Comparison of ENCODE assay signal across 9 mouse cellular contexts in genomic region chr10:14546111-14546551, GRCm38 (mm10). TPM values are rescaled to one million over a fixed set of nuclear protein-coding genes. Genes with fewer than 3 reads are reported as not detected.
A peak's percentile ranks its signal among the peaks of the same experiment; 100 is the strongest.
DNase-seq lines count a peak whose midpoint lies in the region; ATAC-seq and TF ChIP-seq lines count a peak whose summit lies in the region.
"Had no signal": no experiment of that assay in that cellular context is flagged by ENCODE, and none has a peak within 500 bp of the region (broad histone marks: within the 10 kb centered on the region; RNA-seq: fewer than 3 reads in every experiment).

No protein-coding gene starts in this region.

- DNase-seq in lung, embryonic 14.5 days = peak; percentile 72
- no peak for DNase-seq in lung, adult 2 months
- DNase-seq in forebrain, embryonic 10.5 days (ENCODE audit: extremely low spot score, low spot score) = peak; percentile 38
- peak; percentile 19 for DNase-seq in kidney, postnatal 14 days
- DNase-seq in adrenal gland, adult 8-10 months = no peak
- DNase-seq in layer of hippocampus, adult 18-20 months (ENCODE audit: low spot score in 2 of 2) = no peak
- no peak for DNase-seq in adrenal gland, postnatal 4 days (ENCODE audit: low spot score in 2 of 2)

- H3K27me3 ChIP-seq in lung, embryonic 14.5 days (ENCODE audit: insufficient read depth, low read length) = no peaks in the 10 kb centered on the region; the same call in 1 of the 2 replicates
- H3K27me3 ChIP-seq in forebrain, embryonic 10.5 days (ENCODE audit: poor library complexity, severe bottlenecking) = peaks cover 46% of the 10 kb centered on the region
- H3K27me3 ChIP-seq in neural tube, embryonic 12.5 days (replicated peaks) = peaks cover 14% of the 10 kb centered on the region

- no peaks in the 10 kb centered on the region for H3K36me3 ChIP-seq in lung, embryonic 14.5 days (ENCODE audit: insufficient read depth)
- no peaks in the 10 kb centered on the region for H3K36me3 ChIP-seq in forebrain, embryonic 10.5 days (replicated peaks)
- H3K36me3 ChIP-seq in neural tube, embryonic 12.5 days = no peaks in the 10 kb centered on the region
- H3K36me3 ChIP-seq: liver, embryonic 15.5 days had no signal

- H3K4me1 ChIP-seq in lung, embryonic 14.5 days (ENCODE audit: insufficient read depth) = no peaks in the 10 kb centered on the region
- H3K4me1 ChIP-seq in lung, adult 2 months (ENCODE audit: control insufficient read depth, insufficient read depth, low read length) = no peaks in the 10 kb centered on the region; the same call in 1 of the 2 replicates
- H3K4me1 ChIP-seq in forebrain, embryonic 10.5 days = peaks cover 16% of the 10 kb centered on the region
- no peaks in the 10 kb centered on the region for H3K4me1 ChIP-seq in neural tube, embryonic 12.5 days
- H3K4me1 ChIP-seq: liver, embryonic 15.5 days had no signal

- ATAC-seq in lung, embryonic 14.5 days (ENCODE audit: insufficient read depth) = peak; percentile 57
- ATAC-seq in neural tube, embryonic 12.5 days (ENCODE audit: low FRiP score, low read depth) = no peak

- peak; percentile 7; the same call in 1 of the 2 replicates for TF ChIP-seq CTCF in lung, embryonic 14.5 days (IDR thresholded peaks at IDR 0.05; ENCODE audit: low read depth)
- TF ChIP-seq CTCF in lung, adult 2 months (IDR thresholded peaks at IDR 0.05; ENCODE audit: insufficient read depth, low read length) = no peak

- no peak overlapping the region for H3K9ac ChIP-seq in lung, embryonic 14.5 days
- H3K9ac ChIP-seq in neural tube, embryonic 12.5 days = no peak overlapping the region
- H3K9ac ChIP-seq: liver, embryonic 15.5 days had no signal

- no peaks in the 10 kb centered on the region for H3K9me3 ChIP-seq in lung, embryonic 14.5 days (ENCODE audit: low read depth, low read length)
- H3K9me3 ChIP-seq in forebrain, embryonic 10.5 days = no peaks in the 10 kb centered on the region
- H3K9me3 ChIP-seq in neural tube, embryonic 12.5 days = no peaks in the 10 kb centered on the region
- H3K9me3 ChIP-seq: liver, embryonic 15.5 days had no signal

- H3K4me3 ChIP-seq in lung, embryonic 14.5 days (ENCODE audit: low read depth, low read length) = peak overlapping the region; percentile 78; the same call in 1 of the 2 replicates
- H3K4me3 ChIP-seq in lung, adult 2 months (replicated peaks; ENCODE audit: extremely low read depth, low read depth, low read length) = no peak overlapping the region
- H3K4me3 ChIP-seq in forebrain, embryonic 10.5 days = 0 out of 2 replicates have a peak overlapping the region, but pooled peaks have one; percentile 77
- no peak overlapping the region for H3K4me3 ChIP-seq in neural tube, embryonic 12.5 days

- H3K27ac ChIP-seq in lung, embryonic 14.5 days (ENCODE audit: low read depth) = peak overlapping the region; percentile 3; the same call in 1 of the 2 replicates
- no peak overlapping the region for H3K27ac ChIP-seq in forebrain, embryonic 10.5 days
- H3K27ac ChIP-seq in neural tube, embryonic 12.5 days = no peak overlapping the region
- H3K27ac ChIP-seq: liver, embryonic 15.5 days had no signal

- WGBS in lung, embryonic 14.5 days = 29% methylated on average over 7 of the region's 7 CpGs
- WGBS in lung, adult 2 months = 20% methylated on average over 7 of the region's 7 CpGs
- 31% methylated on average over 7 of the region's 7 CpGs for WGBS in forebrain, embryonic 10.5 days
- 24% methylated on average over 7 of the region's 7 CpGs for WGBS in neural tube, embryonic 12.5 days

- peak overlapping the region; percentile 95 for H3K4me2 ChIP-seq in lung, embryonic 14.5 days
- H3K4me2 ChIP-seq in neural tube, embryonic 12.5 days (replicated peaks) = peak overlapping the region; percentile 100

- no peak for TF ChIP-seq POLR2A in lung, adult 2 months (IDR thresholded peaks at IDR 0.05; ENCODE audit: borderline replicate concordance, extremely low read depth, low read depth, low read length)

RNA-seq across cellular contexts. Expression of gene Adgrg6, which starts 0.7 kb away (rescaled TPM):
- polyA plus RNA-seq in lung, embryonic 14.5 days (2014; fragmentation: Nextera tagmentation; extraction: Ambion mirVana) = 22.9 and 26.2 TPM in 2 replicates
- polyA plus RNA-seq in lung, adult 2 months (2012; rRNA removed) = 22.0 and 25.7 TPM in 2 replicates
- 0.07 and 0.27 TPM in 2 replicates for polyA plus RNA-seq in forebrain, embryonic 10.5 days (2016; fragmentation: Nextera tagmentation; extraction: Ambion mirVana)
- 6.8 and 6.9 TPM in 2 replicates for polyA plus RNA-seq in neural tube, embryonic 12.5 days (2016; fragmentation: Nextera tagmentation; extraction: Ambion mirVana)
- 1 to 10 TPM; 1.8 to 3.4 (median 2.1) TPM for total RNA-seq in adrenal gland, adult 8-10 months (2022)
- 1 to 10 TPM; 1.3 to 1.5 TPM for total RNA-seq in layer of hippocampus, adult 18-20 months (2021)
- 1 to 10 TPM; 3.8 to 6.0 TPM for total RNA-seq in adrenal gland, postnatal 4 days (2021)

Comparison
In these comparisons a context has a peak if more than half of its experiments do, and no peak if none do; other contexts are left out.
1. DNase-seq: peak in lung, embryonic 14.5 days (single experiment), forebrain, embryonic 10.5 days (single experiment) and kidney, postnatal 14 days (single experiment); none in lung, adult 2 months (single experiment), adrenal gland, adult 8-10 months (single experiment), layer of hippocampus, adult 18-20 months (0 of 2) and adrenal gland, postnatal 4 days (0 of 2).
2. H3K4me3 ChIP-seq: peak in lung, embryonic 14.5 days (single experiment) and forebrain, embryonic 10.5 days (single experiment); none in lung, adult 2 months (single experiment) and neural tube, embryonic 12.5 days (single experiment).